Mouse (Mus musculus) cerebellum, adult 2 months (tissue): ENCODE results near the gene 2310033P09Rik. TPM values are rescaled to one million over a fixed set of nuclear protein-coding genes. Genes with fewer than 3 reads are reported as not detected.
"Not testable (repeated sequence)": the region's sequence is repeated elsewhere in the genome, so short reads cannot be mapped to it uniquely, and the experiment has no call there.

Experiments
- DNase-seq, 2 experiments: peaks; one replicate each; pipeline ENCODE4 v3.0.0; 2021
- H3K27ac ChIP-seq: fragments of 200-500 bp; 2 replicates; pipeline ENCODE4 v1.5.1; 2012; ENCODE audit warnings: low read length, control low read depth, inconsistent platforms; ENCODE audit not compliant: insufficient read depth
- H3K27me3 ChIP-seq: fragments of 200-500 bp; 2 replicates; pipeline ENCODE4 v1.6.1; 2012; ENCODE audit warnings: inconsistent platforms, mild to moderate bottlenecking, low read length, moderate library complexity; ENCODE audit not compliant: control insufficient read depth, insufficient read depth
- H3K4me1 ChIP-seq: fragments of 200-500 bp; 2 replicates; pipeline ENCODE4 v1.6.1; 2011; ENCODE audit warnings: low read length; ENCODE audit not compliant: control insufficient read depth, insufficient read depth
- H3K4me3 ChIP-seq: fragments of 200-500 bp; replicated peaks from 2 replicates; pipeline ENCODE3; 2011; ENCODE audit warnings: mild to moderate bottlenecking, low read depth, low read length, control low read depth; ENCODE audit not compliant: insufficient read depth
- CTCF ChIP-seq: fragments of 200-500 bp; IDR thresholded peaks from 2 replicates; pipeline ENCODE4 v1.5.1; 2011; ENCODE audit warnings: low read depth, mild to moderate bottlenecking, control low read depth, low read length, moderate library complexity, borderline replicate concordance; ENCODE audit not compliant: insufficient read depth
- POLR2A ChIP-seq: fragments of 200-500 bp; IDR thresholded peaks from 2 replicates; pipeline ENCODE4 v1.6.1; 2011; ENCODE audit warnings: low read length, control low read depth, borderline replicate concordance; ENCODE audit not compliant: insufficient read depth
- whole genome bisulfite sequencing: fragments of 180-500 bp; shearing (Covaris S2); methylation state at CpG from one replicate; pipeline ENCODE4 v1.1.7; 2018; 5-methylcytosine and 5-hydroxymethylcytosine counted together
- polyA plus RNA-seq: library from polyadenylated mRNA; depleted of rRNA; stranded (reverse); fragments of >200 nt; gene quantifications from 2 replicates; pipeline ENCODE4 v1.2.3, GENCODE M21; 2012

2310033P09Rik gene
- polyA plus RNA-seq, 1 experiment, result 28.4 TPM

DNA sequence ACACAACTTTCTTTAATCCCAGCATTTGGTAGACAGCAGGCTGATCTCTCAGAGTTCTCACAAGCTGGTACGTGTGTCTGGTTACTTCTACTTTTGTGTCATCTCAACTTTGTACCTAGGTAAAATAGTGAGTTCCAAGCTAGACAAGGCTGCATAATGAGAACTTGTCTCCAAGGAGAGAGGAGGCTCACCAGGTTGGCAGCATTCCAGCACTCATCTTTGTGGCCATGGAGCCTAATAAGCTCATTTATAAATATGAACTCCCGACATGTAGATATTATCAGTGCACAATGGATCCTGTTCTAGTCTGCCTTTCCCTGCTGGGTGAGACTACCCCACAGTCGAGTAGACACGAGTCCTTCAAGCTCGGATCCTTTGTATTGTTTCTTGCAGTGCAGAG, 1.5 kb downstream of the 2310033P09Rik start:
- Histone ChIP-seq H3K4me3 (no peak overlapping the region), H3K27ac (no peak overlapping the region), H3K4me1 (peaks cover 5% of the 10 kb centered on the region; the same call in 1 of the 2 replicates), H3K27me3 (no peaks in the 10 kb centered on the region)
- DNase-seq, result no peak
- no peak for TF ChIP-seq CTCF
- no peak for TF ChIP-seq POLR2A
- 19% methylated on average over 5 of the region's 5 CpGs for WGBS

GRCm38 (mm10) chr11:59210020-59210419, 1.9 kb downstream of the 2310033P09Rik start:
- no peaks in the 10 kb centered on the region for H3K27me3 ChIP-seq
- H3K27ac ChIP-seq, result no peak overlapping the region
- no peak for DNase-seq
- H3K4me3 ChIP-seq, result no peak overlapping the region
- 49% methylated on average over 4 of the region's 4 CpGs for WGBS
- no peak for TF ChIP-seq POLR2A
- TF ChIP-seq CTCF, result no peak
- H3K4me1 ChIP-seq, result peaks cover 5% of the 10 kb centered on the region; the same call in 1 of the 2 replicates

GRCm38 (mm10) chr11:59211561-59211960, 3.4 kb downstream of the 2310033P09Rik start:
- DNase-seq, H3K4me3 ChIP-seq, H3K27ac ChIP-seq, H3K4me1 ChIP-seq, H3K27me3 ChIP-seq: not testable (repeated sequence)
- 81% methylated on average over 9 of the region's 9 CpGs for WGBS

GRCm38 (mm10) chr11:59212320-59212719, 4.2 kb downstream of the 2310033P09Rik start:
- H3K27ac ChIP-seq, H3K27me3 ChIP-seq, H3K4me3 ChIP-seq, H3K4me1 ChIP-seq, DNase-seq: not testable (repeated sequence)
- 59% methylated on average over 12 of the region's 12 CpGs for WGBS

- no peak for DNase-seq
- Histone ChIP-seq H3K4me1 (peaks cover 5% of the 10 kb centered on the region; the same call in 1 of the 2 replicates), H3K27ac (no peak overlapping the region), H3K4me3 (no peak overlapping the region), H3K27me3 (no peaks in the 10 kb centered on the region)
- WGBS, result 74% methylated on average over 12 of the region's 12 CpGs
- no peak for TF ChIP-seq POLR2A
These were observed 4.9 kb downstream of the 2310033P09Rik start for GRCm38 (mm10) chr11:59212892-59213494.

GRCm38 (mm10) chr11:59216955-59217354, 8.8 kb downstream of the 2310033P09Rik start:
- TF ChIP-seq POLR2A (no peak), CTCF (no peak)
- Histone ChIP-seq H3K4me3 (no peak overlapping the region), H3K27me3 (no peaks in the 10 kb centered on the region), H3K4me1 (no peaks in the 10 kb centered on the region; the same call in 1 of the 2 replicates), H3K27ac (no peak overlapping the region)
- 26% methylated on average over 3 of the region's 3 CpGs for WGBS
- no peak for DNase-seq

- Histone ChIP-seq H3K27me3 (no peaks in the 10 kb centered on the region), H3K4me1 (peaks cover 2% of the 10 kb centered on the region; the same call in 1 of the 2 replicates), H3K27ac (no peak overlapping the region), H3K4me3 (no peak overlapping the region)
- 85% methylated on average over 4 of the region's 4 CpGs for WGBS
- DNase-seq, result no peak
- TF ChIP-seq CTCF, result no peak
- no peak for TF ChIP-seq POLR2A
These were observed 10.4 kb downstream of the 2310033P09Rik start for GRCm38 (mm10) chr11:59218389-59218998.

DNA sequence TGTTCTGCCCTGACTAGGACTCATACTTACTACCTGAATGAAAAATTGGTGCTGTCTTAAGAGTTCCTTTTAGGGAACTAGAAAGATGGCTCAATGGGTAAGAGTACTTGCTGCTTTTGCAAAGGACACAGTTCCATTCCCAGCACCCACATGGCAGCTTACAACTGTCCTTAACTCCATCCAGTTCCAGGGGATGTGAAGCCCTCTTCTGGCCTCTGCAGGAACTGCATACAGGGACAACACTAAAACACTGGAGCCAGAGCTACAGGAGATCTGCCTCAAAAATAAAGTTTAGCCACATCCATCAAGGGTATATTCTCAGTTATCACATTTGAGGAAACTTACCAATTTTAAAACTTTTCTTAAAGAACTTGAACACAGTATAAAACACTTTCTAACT, 10.9 kb downstream of the 2310033P09Rik start:
- TF ChIP-seq POLR2A (no peak), CTCF (peak; percentile 45; the same call in 1 of the 2 replicates)
- no peak overlapping the region for H3K4me3 ChIP-seq
- peaks cover 2% of the 10 kb centered on the region; the same call in 1 of the 2 replicates for H3K4me1 ChIP-seq
- H3K27ac ChIP-seq, result no peak overlapping the region
- no peaks in the 10 kb centered on the region for H3K27me3 ChIP-seq
- DNase-seq, result no peak

GRCm38 (mm10) chr11:59221604-59222003, 13.5 kb downstream of the 2310033P09Rik start:
- TF ChIP-seq POLR2A, result no peak
- TF ChIP-seq CTCF, result no peak
- Histone ChIP-seq H3K4me3 (no peak overlapping the region), H3K27me3 (no peaks in the 10 kb centered on the region), H3K27ac (no peak overlapping the region), H3K4me1 (peaks cover 7% of the 10 kb centered on the region)
- DNase-seq, result no peak
